Mouse (Mus musculus): ENCODE results near the gene Lrp11. TPM values are rescaled to one million over a fixed set of nuclear protein-coding genes. Genes with fewer than 3 reads are reported as not detected.
A peak's percentile ranks its signal among the peaks of the same experiment; 100 is the strongest.

Lrp11 gene
- total and polyA plus RNA-seq, 2 experiments from 2014 or later, result 0.79 to 3.2 TPM

DNA sequence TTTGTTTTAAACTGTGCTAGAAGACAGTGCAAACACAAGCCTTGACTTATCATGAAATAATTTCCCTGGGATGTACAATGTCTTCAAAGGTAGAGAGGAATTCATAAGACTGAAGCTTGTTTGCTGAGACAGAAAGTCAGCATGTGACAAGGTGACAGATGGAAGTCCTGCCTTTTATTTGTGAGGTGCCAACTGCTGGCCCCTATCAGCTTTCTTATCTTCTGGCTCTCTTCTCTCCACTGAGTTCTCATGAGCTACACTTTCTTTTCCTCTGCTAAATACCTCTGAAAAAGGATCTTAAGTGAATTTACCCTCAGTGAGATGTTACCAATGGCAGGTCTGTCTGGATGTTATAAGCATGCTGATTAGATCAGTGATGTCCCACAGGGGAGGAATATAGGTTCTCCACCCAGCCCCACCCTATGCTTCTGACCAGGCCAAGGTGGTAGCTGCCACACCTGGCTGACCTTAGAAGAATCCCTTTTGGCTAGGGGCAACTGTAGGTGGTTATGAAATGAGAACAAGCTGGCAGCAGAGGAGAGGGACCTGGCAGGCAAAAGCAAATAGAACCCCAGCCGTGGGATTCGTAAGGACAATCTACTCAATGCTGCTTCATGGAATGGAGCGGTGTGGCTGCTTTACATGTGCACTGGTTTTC is 34.4 kb downstream of the Lrp11 start:
- Histone ChIP-seq H3K4me1 (ENCODE audit: control insufficient read depth, insufficient read depth) (peaks cover 30% of the 10 kb centered on the region), H3K9ac (replicated peaks; ENCODE audit: low read depth, low read length) (no peak overlapping the region), H3K4me3 (ENCODE audit: low read depth, low read length) (no peak overlapping the region), H3K36me3 (replicated peaks; ENCODE audit: control insufficient read depth, insufficient read depth, low read length) (0 out of 2 replicates have a peak, but pooled peaks cover 2% of the 10 kb centered on the region), H3K27ac (ENCODE audit: low read depth) (no peak overlapping the region), H3K4me2 (ENCODE audit: low read depth, low read length) (no peak overlapping the region), H3K27me3 (ENCODE audit: control insufficient read depth, insufficient read depth, low read length) (no peaks in the 10 kb centered on the region), H3K9me3 (replicated peaks; ENCODE audit: control insufficient read depth, low read length) (no peaks in the 10 kb centered on the region)
- DNase-seq (ENCODE audit: low spot score), result no peak
- no peak for ATAC-seq (ENCODE audit: insufficient read depth, low read depth)
- TF ChIP-seq EP300 (IDR thresholded peaks at IDR 0.05; ENCODE audit: low read depth), result no peak
- TF ChIP-seq CTCF (IDR thresholded peaks at IDR 0.05; ENCODE audit: low read depth), result no peak
- 79% methylated on average over 3 of the region's 3 CpGs for WGBS

DNA sequence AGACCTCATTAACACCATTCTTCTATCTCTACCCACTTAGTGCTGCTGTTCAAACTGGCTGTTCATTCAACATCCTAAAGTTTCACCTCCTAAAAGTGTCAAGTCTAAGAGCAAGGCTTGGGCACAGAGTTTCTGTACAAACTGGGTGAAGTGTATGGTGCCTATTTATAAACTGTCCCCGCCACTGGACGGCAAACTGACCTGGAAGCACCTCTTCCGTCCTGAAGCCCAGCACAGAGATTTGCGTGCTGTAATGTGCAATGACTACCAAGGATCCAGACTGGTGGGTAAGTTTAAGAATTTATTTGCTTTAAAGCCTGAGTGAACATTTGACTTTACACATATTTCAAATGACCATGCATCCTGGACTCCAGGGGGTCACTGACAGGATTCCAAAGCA is 39.5 kb downstream of the Lrp11 start:
- whole genome bisulfite sequencing, result 30% methylated on average over 4 of the region's 4 CpGs
- Histone ChIP-seq H3K4me3 (ENCODE audit: low read depth, low read length) (no peak overlapping the region), H3K4me1 (ENCODE audit: control insufficient read depth, insufficient read depth) (peaks cover 35% of the 10 kb centered on the region), H3K27me3 (ENCODE audit: control insufficient read depth, insufficient read depth, low read length) (no peaks in the 10 kb centered on the region), H3K9ac (replicated peaks; ENCODE audit: low read depth, low read length) (no peak overlapping the region), H3K27ac (ENCODE audit: low read depth) (peak overlapping the region; percentile 57), H3K36me3 (replicated peaks; ENCODE audit: control insufficient read depth, insufficient read depth, low read length) (0 out of 2 replicates have a peak, but pooled peaks cover 18% of the 10 kb centered on the region), H3K9me3 (replicated peaks; ENCODE audit: control insufficient read depth, low read length) (no peaks in the 10 kb centered on the region), H3K4me2 (ENCODE audit: low read depth, low read length) (no peak overlapping the region)
- peak; percentile 45 for DNase-seq (ENCODE audit: low spot score)
- no peak for TF ChIP-seq EP300 (IDR thresholded peaks at IDR 0.05; ENCODE audit: low read depth)
- no peak for TF ChIP-seq CTCF (IDR thresholded peaks at IDR 0.05; ENCODE audit: low read depth)
- ATAC-seq (ENCODE audit: insufficient read depth, low read depth), result peak; percentile 58

DNA sequence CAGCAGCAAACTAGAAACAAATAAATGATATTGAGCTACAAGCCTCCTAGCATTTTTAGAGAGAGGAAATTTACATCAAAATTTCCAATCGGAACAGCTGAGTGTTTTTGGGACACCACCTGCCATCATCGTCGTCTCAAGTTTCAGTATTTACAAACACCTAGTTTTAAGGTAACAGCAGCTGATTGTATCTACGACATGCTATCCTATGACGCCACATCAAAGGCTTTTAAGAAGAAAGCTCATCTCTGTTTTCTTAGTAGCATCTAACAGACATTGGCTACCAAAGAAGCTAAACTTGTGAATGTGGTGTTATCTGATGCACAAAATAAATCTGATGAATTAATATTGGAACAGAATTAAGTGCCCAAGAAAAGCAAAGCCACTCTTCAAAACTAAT is 40.7 kb downstream of the Lrp11 start:
- WGBS, result 86% methylated on average over 5 of the region's 5 CpGs
- no peak for TF ChIP-seq EP300 (IDR thresholded peaks at IDR 0.05; ENCODE audit: low read depth)
- Histone ChIP-seq H3K9ac (replicated peaks; ENCODE audit: low read depth, low read length) (no peak overlapping the region), H3K27me3 (ENCODE audit: control insufficient read depth, insufficient read depth, low read length) (no peaks in the 10 kb centered on the region), H3K9me3 (replicated peaks; ENCODE audit: control insufficient read depth, low read length) (no peaks in the 10 kb centered on the region), H3K4me2 (ENCODE audit: low read depth, low read length) (no peak overlapping the region), H3K36me3 (replicated peaks; ENCODE audit: control insufficient read depth, insufficient read depth, low read length) (0 out of 2 replicates have a peak, but pooled peaks cover 18% of the 10 kb centered on the region), H3K4me1 (ENCODE audit: control insufficient read depth, insufficient read depth) (peaks cover 35% of the 10 kb centered on the region), H3K4me3 (ENCODE audit: low read depth, low read length) (no peak overlapping the region), H3K27ac (ENCODE audit: low read depth) (no peak overlapping the region)
- DNase-seq (ENCODE audit: low spot score) (no peak), ATAC-seq (ENCODE audit: insufficient read depth, low read depth) (no peak)

DNA sequence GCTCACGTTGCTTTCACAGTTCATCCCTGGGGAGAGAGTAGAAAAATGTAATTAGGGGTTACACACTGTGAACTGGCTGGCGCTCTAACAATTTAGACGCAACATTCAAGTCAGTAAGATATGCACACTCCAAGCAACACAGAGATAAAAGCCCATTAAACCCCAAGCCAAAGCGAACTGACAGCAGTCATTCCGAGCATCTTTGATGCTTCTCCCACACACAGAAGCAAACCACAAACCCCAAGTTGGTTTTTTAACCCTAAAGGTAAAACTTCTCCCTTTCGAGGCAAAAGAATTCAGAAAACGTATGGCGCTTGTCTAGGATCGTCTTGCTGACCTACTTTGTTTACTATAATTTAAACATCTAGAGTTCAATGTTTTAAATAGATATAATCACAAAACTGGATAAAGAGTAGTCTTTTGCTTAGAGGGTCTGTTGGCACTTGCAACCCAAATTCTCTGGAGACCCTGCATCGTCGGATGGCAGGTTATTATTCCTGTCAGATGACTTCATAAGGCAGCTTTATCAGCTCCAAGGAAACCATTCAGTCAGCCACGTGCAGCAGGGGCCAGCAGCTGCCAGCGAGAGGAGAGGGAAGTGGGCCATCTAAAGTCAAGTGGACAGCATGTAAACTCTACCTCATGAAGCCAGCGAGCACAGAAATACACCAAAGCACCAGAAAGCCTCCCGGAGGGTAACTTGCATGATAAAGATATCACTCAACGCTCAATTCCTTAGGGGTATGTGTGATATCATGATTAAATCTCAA is 41.5 kb downstream of the Lrp11 start:
- no peak overlapping the region for H3K4me3 ChIP-seq (ENCODE audit: low read depth, low read length)
- H3K9me3 ChIP-seq (replicated peaks; ENCODE audit: control insufficient read depth, low read length), result no peaks in the 10 kb centered on the region
- H3K9ac ChIP-seq (replicated peaks; ENCODE audit: low read depth, low read length), result no peak overlapping the region
- H3K4me1 ChIP-seq (ENCODE audit: control insufficient read depth, insufficient read depth), result peaks cover 35% of the 10 kb centered on the region
- ATAC-seq (ENCODE audit: insufficient read depth, low read depth) (peak; percentile 67), DNase-seq (ENCODE audit: low spot score) (peak; percentile 33)
- no peak for TF ChIP-seq CTCF (IDR thresholded peaks at IDR 0.05; ENCODE audit: low read depth)
- TF ChIP-seq EP300 (IDR thresholded peaks at IDR 0.05; ENCODE audit: low read depth), result no peak
- H3K27me3 ChIP-seq (ENCODE audit: control insufficient read depth, insufficient read depth, low read length), result no peaks in the 10 kb centered on the region
- WGBS, result 46% methylated on average over 16 of the region's 16 CpGs
- H3K27ac ChIP-seq (ENCODE audit: low read depth), result no peak overlapping the region
- H3K4me2 ChIP-seq (ENCODE audit: low read depth, low read length), result no peak overlapping the region
- 0 out of 2 replicates have a peak, but pooled peaks cover 18% of the 10 kb centered on the region for H3K36me3 ChIP-seq (replicated peaks; ENCODE audit: control insufficient read depth, insufficient read depth, low read length)

DNA sequence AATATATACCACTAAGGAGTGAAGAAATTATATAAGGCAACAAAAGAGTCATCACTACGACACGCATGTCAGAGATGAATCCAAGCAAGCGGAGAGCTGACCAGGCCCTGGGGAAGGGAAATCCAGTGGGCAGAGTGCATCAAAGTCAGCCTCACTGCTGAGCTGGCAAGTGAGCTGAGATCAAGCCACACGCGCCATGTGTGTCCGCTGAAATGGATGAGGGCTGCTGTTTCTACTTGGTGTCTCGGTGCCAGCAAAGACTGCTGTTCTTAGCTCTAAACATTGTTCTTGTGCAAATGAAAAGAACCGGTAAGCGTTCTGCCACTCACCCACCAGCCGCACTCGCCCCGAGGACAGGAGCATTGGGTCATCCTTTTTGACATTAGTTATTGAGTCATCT is 50.8 kb downstream of the Lrp11 start:
- no peak for DNase-seq (ENCODE audit: low spot score)
- Histone ChIP-seq H3K9me3 (replicated peaks; ENCODE audit: control insufficient read depth, low read length) (no peaks in the 10 kb centered on the region), H3K4me3 (ENCODE audit: low read depth, low read length) (no peak overlapping the region), H3K4me1 (ENCODE audit: control insufficient read depth, insufficient read depth) (no peaks in the 10 kb centered on the region), H3K9ac (replicated peaks; ENCODE audit: low read depth, low read length) (no peak overlapping the region), H3K36me3 (replicated peaks; ENCODE audit: control insufficient read depth, insufficient read depth, low read length) (peaks cover 68% of the 10 kb centered on the region), H3K4me2 (ENCODE audit: low read depth, low read length) (no peak overlapping the region), H3K27ac (ENCODE audit: low read depth) (no peak overlapping the region), H3K27me3 (ENCODE audit: control insufficient read depth, insufficient read depth, low read length) (no peaks in the 10 kb centered on the region)
- no peak for ATAC-seq (ENCODE audit: insufficient read depth, low read depth)
- TF ChIP-seq EP300 (IDR thresholded peaks at IDR 0.05; ENCODE audit: low read depth), result no peak
- no peak for TF ChIP-seq CTCF (IDR thresholded peaks at IDR 0.05; ENCODE audit: low read depth)
- 98% methylated on average over 12 of the region's 12 CpGs for WGBS

Measured in heart, postnatal 0 days (tissue).